Mouse (Mus musculus) urinary bladder, postnatal 4 days (tissue): Measurements from ENCODE around the gene Kif5a.
"Not testable (repeated sequence)": the region's sequence is repeated elsewhere in the genome, so short reads cannot be mapped to it uniquely, and the experiment has no call there.

Experiments used
- DNase-seq, 2 experiments: peaks; one replicate each; pipeline ENCODE4 v3.0.0; 2021 to 2022; ENCODE audit warnings: low spot score in 2 of 2

Kif5a gene

GRCm38 (mm10) chr10:127262548-127263398 lies at the start of gene Kif5a:
TSS of gene Kif5a (minus strand) at chr10:127263348.
- no peak for DNase-seq

- no peak for DNase-seq
Measured at GRCm38 (mm10) chr10:127312858-127313257, 49.7 kb upstream of the Kif5a start.

GRCm38 (mm10) chr10:127312356-127312676 lies 49.2 kb upstream of the Kif5a start:
- peak; percentile 65 to 77 for DNase-seq

- DNase-seq: peak; percentile 89 to 93
Measured at GRCm38 (mm10) chr10:127311476-127312355, 48.6 kb upstream of the Kif5a start, which contains the start of gene Mars. TSS of gene Mars (minus strand) at chr10:127311786.

GRCm38 (mm10) chr10:127310523-127311475 lies 47.7 kb upstream of the Kif5a start:
- DNase-seq: no peak

- not testable (repeated sequence) for DNase-seq
Measured at GRCm38 (mm10) chr10:127309167-127309566, 46.0 kb upstream of the Kif5a start.

GRCm38 (mm10) chr10:127303136-127303535 lies 40.0 kb upstream of the Kif5a start:
- no peak for DNase-seq

GRCm38 (mm10) chr10:127300361-127300760 lies 37.2 kb upstream of the Kif5a start:
- DNase-seq: no peak

- DNase-seq: no peak
Measured at GRCm38 (mm10) chr10:127297015-127297871, 34.1 kb upstream of the Kif5a start.

- no peak for DNase-seq
Measured at GRCm38 (mm10) chr10:127295986-127296794, 33.0 kb upstream of the Kif5a start.

GRCm38 (mm10) chr10:127294895-127295510 lies 31.9 kb upstream of the Kif5a start:
- DNase-seq: no peak

- no peak for DNase-seq
Measured at GRCm38 (mm10) chr10:127293590-127294113, 30.5 kb upstream of the Kif5a start.

- DNase-seq: no peak
Measured at GRCm38 (mm10) chr10:127292987-127293538, 29.9 kb upstream of the Kif5a start.

- no peak for DNase-seq
Measured at GRCm38 (mm10) chr10:127291881-127292638, 28.9 kb upstream of the Kif5a start.

GRCm38 (mm10) chr10:127290930-127291880 lies 28.1 kb upstream of the Kif5a start:
- peak in 1 of 2 experiments; percentile 62 for DNase-seq

- DNase-seq: peak; percentile 100
Measured at GRCm38 (mm10) chr10:127290307-127290929, 27.3 kb upstream of the Kif5a start.
